Mouse (Mus musculus): ENCODE measurements at regions not wholly inside any gene's neighbourhood (a gene's known extent, or its start where the extent isn't known, plus 50 kb on each side); places are given as distances from the start of the nearest gene placed in this dataset.

DNA sequence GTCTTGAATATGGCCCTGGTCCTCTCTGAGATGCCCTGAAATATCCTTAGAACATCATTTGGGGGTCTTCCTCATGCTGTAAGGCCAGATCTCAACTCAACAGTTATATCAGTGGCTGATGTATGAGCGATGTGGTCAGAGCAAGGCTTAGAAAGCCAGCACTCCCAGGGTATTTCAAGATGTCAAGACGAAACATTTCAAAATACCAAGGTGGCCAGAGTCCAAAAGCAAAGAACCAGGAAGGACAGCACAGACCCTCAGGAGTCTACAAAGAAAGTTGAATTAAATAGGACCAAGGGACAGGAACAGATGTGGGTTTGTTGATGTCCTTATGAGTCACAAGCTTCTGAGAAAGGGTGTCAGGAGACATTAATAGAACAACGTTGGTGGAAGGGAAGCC is 55.8 kb upstream of the Cplx2 start:
- TF ChIP-seq CTCF (IDR thresholded peaks at IDR 0.05; ENCODE audit: low read depth, low read length) (no peak), POLR2A (IDR thresholded peaks at IDR 0.05; ENCODE audit: borderline replicate concordance, low read depth, low read length) (no peak)

Data from bone marrow macrophage, adult 2 months (primary cell).